Mouse (Mus musculus) stomach, postnatal 0 days (tissue): Measurements from ENCODE around the gene Gtf2ird1.

ENCODE experiments used
- CTCF ChIP-seq: IDR thresholded peaks from 2 replicates; pipeline ENCODE4 v1.5.1; 2016; ENCODE audit warnings: antibody characterized with exemption, low read depth, mild to moderate bottlenecking, moderate library complexity
- EP300 ChIP-seq: optimal IDR thresholded peaks from 2 replicates; pipeline ENCODE3; 2016; ENCODE audit warnings: antibody characterized with exemption

GRCm38 (mm10) chr5:134501453-134501852, 44.9 kb upstream of the Gtf2ird1 start:
- TF ChIP-seq CTCF, result peak; percentile 61
- TF ChIP-seq EP300, result no peak
